Mouse (Mus musculus) spleen, adult 2 months (tissue): ENCODE measurements around the gene Ctnna3.

ENCODE experiments used
- CTCF ChIP-seq: fragments of 200-500 bp; IDR thresholded peaks from 2 replicates; pipeline ENCODE4 v1.5.1; 2011; ENCODE audit warnings: mild to moderate bottlenecking, inconsistent platforms; ENCODE audit not compliant: insufficient read depth, insufficient read length, insufficient replicate concordance; ENCODE audit errors: extremely low read depth
- POLR2A ChIP-seq: fragments of 200-500 bp; IDR thresholded peaks from 2 replicates; pipeline ENCODE4 v1.6.1; 2011; ENCODE audit warnings: low read depth, low read length, inconsistent platforms

DNA sequence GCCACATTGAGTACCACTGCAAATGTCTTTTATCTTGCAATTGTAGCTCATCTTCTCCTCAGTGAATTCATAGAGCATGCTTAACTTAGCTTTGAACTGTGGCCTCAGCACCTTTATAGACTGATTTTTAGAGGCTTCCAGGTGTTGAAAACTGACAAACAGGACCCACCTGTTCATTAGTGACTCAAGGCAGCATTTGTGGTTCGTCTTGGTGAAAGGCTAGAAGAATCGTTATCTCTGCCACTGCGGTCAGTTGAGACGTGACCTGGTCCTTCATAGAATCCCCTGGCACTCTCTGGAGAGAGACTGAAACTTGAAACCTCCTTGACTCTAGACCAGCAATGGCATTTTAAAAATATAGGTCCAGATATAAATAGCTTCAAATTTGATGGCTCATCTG lies 96.1 kb downstream of the Ctnna3 start:
- TF ChIP-seq POLR2A, result no peak
- no peak for TF ChIP-seq CTCF
